Comparison of ENCODE assay signal across 15 mouse cellular contexts in genomic region chr4:150592087-150592486, GRCm38 (mm10). TPM values are rescaled to one million over a fixed set of nuclear protein-coding genes. Genes with fewer than 3 reads are reported as not detected.
DNase-seq lines count a peak whose midpoint lies in the region; ATAC-seq and TF ChIP-seq lines count a peak whose summit lies in the region.
"Had no signal": no experiment of that assay in that cellular context is flagged by ENCODE, and none has a peak within 500 bp of the region (broad histone marks: within the 10 kb centered on the region; RNA-seq: fewer than 3 reads in every experiment).

No protein-coding gene starts in this region.

- TF ChIP-seq CTCF in ES-Bruce4 (IDR thresholded peaks at IDR 0.05; ENCODE audit: low read depth, low read length) = no peak
- no peak for TF ChIP-seq CTCF in liver, embryonic 14.5 days (IDR thresholded peaks at IDR 0.05; ENCODE audit: low read depth)

- DNase-seq in hindbrain, embryonic 14.5 days (ENCODE audit: low spot score) = no peak
- DNase-seq in c-Kit-positive CD71-positive TER-119-negative erythroid progenitor cells, embryonic 14.5 days (ENCODE audit: low read depth) = peak; percentile 57
- DNase-seq in liver, embryonic 14.5 days (ENCODE audit: low read depth in 3 of 3, low spot score in 3 of 3) = peak; percentile 56 to 63 (median 60)
- no peak for DNase-seq in urinary bladder, postnatal 10 days (ENCODE audit: low spot score)
- DNase-seq: adrenal gland, postnatal 25 days; cerebellum, adult 9-10 months; heart, postnatal 10 days; lung, postnatal 36 days; right cerebral cortex, postnatal 14 days had no signal

- H3K4me1 ChIP-seq in hindbrain, embryonic 15.5 days (replicated peaks) = peaks cover 38% of the 10 kb centered on the region
- peaks cover 38% of the 10 kb centered on the region for H3K4me1 ChIP-seq in hindbrain, embryonic 14.5 days (replicated peaks; ENCODE audit: control insufficient read depth, insufficient read depth, low read length)
- peaks cover 3% of the 10 kb centered on the region for H3K4me1 ChIP-seq in ES-Bruce4 (ENCODE audit: control insufficient read depth, insufficient read depth, low read length)
- H3K4me1 ChIP-seq in liver, embryonic 14.5 days (replicated peaks; ENCODE audit: control insufficient read depth in 2 of 2, insufficient read depth in 2 of 2, low read length in 1 of 2) = peaks cover 46 to 62% of the 10 kb centered on the region in 2 experiments
- H3K4me1 ChIP-seq in forebrain, embryonic 15.5 days = peaks cover 12% of the 10 kb centered on the region
- H3K4me1 ChIP-seq in forebrain, embryonic 13.5 days = peaks cover 28% of the 10 kb centered on the region

- no peaks in the 10 kb centered on the region for H3K36me3 ChIP-seq in hindbrain, embryonic 15.5 days
- H3K36me3 ChIP-seq in hindbrain, embryonic 14.5 days (replicated peaks; ENCODE audit: control insufficient read depth, insufficient read depth) = no peaks in the 10 kb centered on the region
- H3K36me3 ChIP-seq in ES-Bruce4 (ENCODE audit: control insufficient read depth, insufficient read depth, low read length, poor library complexity, severe bottlenecking) = no peaks in the 10 kb centered on the region
- H3K36me3 ChIP-seq in liver, embryonic 14.5 days (replicated peaks; ENCODE audit: control insufficient read depth, insufficient read depth, low read depth) = no peaks in the 10 kb centered on the region
- no peaks in the 10 kb centered on the region for H3K36me3 ChIP-seq in forebrain, embryonic 15.5 days
- H3K36me3 ChIP-seq in forebrain, embryonic 13.5 days (ENCODE audit: poor library complexity, severe bottlenecking) = no peaks in the 10 kb centered on the region
- H3K36me3 ChIP-seq: embryonic facial prominence, embryonic 13.5 days had no signal

- ATAC-seq in hindbrain, embryonic 15.5 days (ENCODE audit: low FRiP score, low read depth) = 0 out of 2 replicates have a peak, but pooled peaks have one; percentile 36
- no peak for ATAC-seq in hindbrain, embryonic 14.5 days (ENCODE audit: low FRiP score)
- peak; percentile 82 for ATAC-seq in liver, embryonic 14.5 days (ENCODE audit: insufficient read depth)
- ATAC-seq in forebrain, embryonic 15.5 days (replicated peaks) = no peak
- no peak for ATAC-seq in forebrain, embryonic 13.5 days

- H3K27ac ChIP-seq in hindbrain, embryonic 15.5 days (replicated peaks) = peak overlapping the region; percentile 35; the same call in 1 of the 2 replicates
- H3K27ac ChIP-seq in hindbrain, embryonic 14.5 days = no peak overlapping the region; the same call in 1 of the 2 replicates
- peak overlapping the region; percentile 50 for H3K27ac ChIP-seq in ES-Bruce4 (ENCODE audit: insufficient read depth, low read length)
- H3K27ac ChIP-seq in liver, embryonic 14.5 days = peak overlapping the region; percentile 47
- H3K27ac ChIP-seq in forebrain, embryonic 15.5 days (replicated peaks) = no peak overlapping the region
- no peak overlapping the region for H3K27ac ChIP-seq in forebrain, embryonic 13.5 days
- H3K27ac ChIP-seq: embryonic facial prominence, embryonic 13.5 days had no signal

- H3K9ac ChIP-seq in hindbrain, embryonic 15.5 days = no peak overlapping the region
- H3K9ac ChIP-seq in hindbrain, embryonic 14.5 days = no peak overlapping the region
- H3K9ac ChIP-seq in ES-Bruce4 (ENCODE audit: low read depth, poor library complexity, severe bottlenecking) = no peak overlapping the region
- H3K9ac ChIP-seq in liver, embryonic 14.5 days (replicated peaks) = peak overlapping the region; percentile 23
- no peak overlapping the region for H3K9ac ChIP-seq in forebrain, embryonic 15.5 days (replicated peaks)
- no peak overlapping the region for H3K9ac ChIP-seq in forebrain, embryonic 13.5 days
- H3K9ac ChIP-seq: embryonic facial prominence, embryonic 13.5 days had no signal

- TF ChIP-seq POLR2A in ES-Bruce4 (IDR thresholded peaks at IDR 0.05; ENCODE audit: insufficient read depth, low read length) = no peak

- no peaks in the 10 kb centered on the region for H3K27me3 ChIP-seq in hindbrain, embryonic 15.5 days
- no peaks in the 10 kb centered on the region for H3K27me3 ChIP-seq in hindbrain, embryonic 14.5 days (ENCODE audit: control insufficient read depth, insufficient read depth, low read length)
- H3K27me3 ChIP-seq in ES-Bruce4 (ENCODE audit: control insufficient read depth, insufficient read depth, low read length, poor library complexity, severe bottlenecking) = no peaks in the 10 kb centered on the region
- no peaks in the 10 kb centered on the region for H3K27me3 ChIP-seq in liver, embryonic 14.5 days (ENCODE audit: control insufficient read depth, insufficient read depth, low read length)
- no peaks in the 10 kb centered on the region for H3K27me3 ChIP-seq in forebrain, embryonic 15.5 days
- no peaks in the 10 kb centered on the region for H3K27me3 ChIP-seq in forebrain, embryonic 13.5 days
- H3K27me3 ChIP-seq: CH12.LX; embryonic facial prominence, embryonic 13.5 days had no signal

- WGBS in hindbrain, embryonic 15.5 days = 82% methylated on average over 6 of the region's 6 CpGs
- 81% methylated on average over 6 of the region's 6 CpGs for WGBS in hindbrain, embryonic 14.5 days
- WGBS in liver, embryonic 14.5 days (ENCODE audit: insufficient replicate concordance) = 19% methylated on average over 6 of the region's 6 CpGs
- 87% methylated on average over 6 of the region's 6 CpGs for WGBS in forebrain, embryonic 15.5 days
- WGBS in forebrain, embryonic 13.5 days = 90% methylated on average over 6 of the region's 6 CpGs

- no peak overlapping the region for H3K4me2 ChIP-seq in hindbrain, embryonic 15.5 days
- H3K4me2 ChIP-seq in hindbrain, embryonic 14.5 days (replicated peaks) = no peak overlapping the region
- peak overlapping the region; percentile 36 for H3K4me2 ChIP-seq in liver, embryonic 14.5 days (ENCODE audit: low read depth)
- no peak overlapping the region for H3K4me2 ChIP-seq in forebrain, embryonic 15.5 days (replicated peaks)
- H3K4me2 ChIP-seq in forebrain, embryonic 13.5 days = no peak overlapping the region
- H3K4me2 ChIP-seq: embryonic facial prominence, embryonic 13.5 days had no signal

- H3K9me3 ChIP-seq in hindbrain, embryonic 15.5 days = no peaks in the 10 kb centered on the region
- no peaks in the 10 kb centered on the region for H3K9me3 ChIP-seq in hindbrain, embryonic 14.5 days (ENCODE audit: control insufficient read depth, low read length)
- H3K9me3 ChIP-seq in ES-Bruce4 (replicated peaks; ENCODE audit: control insufficient read depth, insufficient read depth, low read length, poor library complexity, severe bottlenecking) = no peaks in the 10 kb centered on the region
- H3K9me3 ChIP-seq in liver, embryonic 14.5 days (ENCODE audit: control insufficient read depth, low read length) = no peaks in the 10 kb centered on the region
- no peaks in the 10 kb centered on the region for H3K9me3 ChIP-seq in forebrain, embryonic 15.5 days
- H3K9me3 ChIP-seq in forebrain, embryonic 13.5 days (replicated peaks) = no peaks in the 10 kb centered on the region
- H3K9me3 ChIP-seq: embryonic facial prominence, embryonic 13.5 days had no signal

- no peak for TF ChIP-seq EP300 in ES-Bruce4 (IDR thresholded peaks at IDR 0.05; ENCODE audit: insufficient read depth, low read depth, low read length)
- peak; percentile 53 for TF ChIP-seq EP300 in liver, embryonic 14.5 days (IDR thresholded peaks at IDR 0.05; ENCODE audit: low read depth)

- H3K4me3 ChIP-seq in hindbrain, embryonic 15.5 days = no peak overlapping the region
- no peak overlapping the region for H3K4me3 ChIP-seq in hindbrain, embryonic 14.5 days (replicated peaks; ENCODE audit: low read length)
- no peak overlapping the region for H3K4me3 ChIP-seq in ES-Bruce4 (ENCODE audit: low read depth, low read length)
- no peak overlapping the region for H3K4me3 ChIP-seq in liver, embryonic 14.5 days (ENCODE audit: insufficient read depth in 1 of 2, low read depth in 2 of 2, low read length in 2 of 2)
- no peak overlapping the region for H3K4me3 ChIP-seq in forebrain, embryonic 15.5 days
- H3K4me3 ChIP-seq in forebrain, embryonic 13.5 days = no peak overlapping the region
- H3K4me3 ChIP-seq: embryonic facial prominence, embryonic 13.5 days had no signal

RNA-seq across cellular contexts. Expression of gene Slc45a1, which starts 59.9 kb away (rescaled TPM):
- 37.6 and 43.4 TPM in 2 replicates for polyA plus RNA-seq in hindbrain, embryonic 15.5 days (2015; fragmentation: Nextera tagmentation; extraction: Ambion mirVana)
- polyA plus RNA-seq in hindbrain, embryonic 14.5 days (2014; fragmentation: Nextera tagmentation; extraction: Ambion mirVana) = 35.9 and 37.9 TPM in 2 replicates
- polyA plus RNA-seq in ES-Bruce4 (2011; ENCODE audit: insufficient read depth, insufficient read length, low read depth, missing spikeins) = 0.90 and 1.1 TPM in 2 replicates
- polyA plus RNA-seq in liver, embryonic 14.5 days (2012; rRNA removed) = 0.02 TPM in 1 of 2 replicates, not detected in the other
- not detected in 2 replicates for polyA plus RNA-seq in liver, embryonic 14.5 days (2014; fragmentation: Nextera tagmentation; extraction: Ambion mirVana)
- 16.7 and 19.0 TPM in 2 replicates for polyA plus RNA-seq in forebrain, embryonic 15.5 days (2015; fragmentation: Nextera tagmentation; extraction: Ambion mirVana)
- 10.5 and 11.4 TPM in 2 replicates for polyA plus RNA-seq in forebrain, embryonic 13.5 days (2015; fragmentation: Nextera tagmentation; extraction: Ambion mirVana)

Comparison
In these comparisons a context has a peak if more than half of its experiments do, and no peak if none do; other contexts are left out.
1. ATAC-seq: peak in hindbrain, embryonic 15.5 days (single experiment) and liver, embryonic 14.5 days (single experiment); none in hindbrain, embryonic 14.5 days (single experiment), forebrain, embryonic 15.5 days (single experiment) and forebrain, embryonic 13.5 days (single experiment).
2. H3K27ac ChIP-seq: peak in hindbrain, embryonic 15.5 days (single experiment), ES-Bruce4 (single experiment) and liver, embryonic 14.5 days (single experiment); none in hindbrain, embryonic 14.5 days (single experiment), forebrain, embryonic 15.5 days (single experiment) and forebrain, embryonic 13.5 days (single experiment).
3. DNase-seq: peak in c-Kit-positive CD71-positive TER-119-negative erythroid progenitor cells, embryonic 14.5 days (single experiment) and liver, embryonic 14.5 days (3 of 3); none in hindbrain, embryonic 14.5 days (single experiment) and urinary bladder, postnatal 10 days (single experiment).